Mouse (Mus musculus) gastrocnemius, postnatal 14 days (tissue): ENCODE results near the gene Zcchc17. TPM values are rescaled to one million over a fixed set of nuclear protein-coding genes. Genes with fewer than 3 reads are reported as not detected.

Source experiments
- total RNA-seq, 2 experiments: library from RNA; stranded (reverse); gene quantifications; 2 replicates each; pipeline ENCODE4 v1.2.3; 2021

The Zcchc17 gene
- total RNA-seq, 2 experiments from 2014 or later, result 41.5 to 44.0 TPM

Other genes starting within 250 kb of the Zcchc17 start
- gene Hcrtr1, start 220.6 kb downstream of the Zcchc17 start, total RNA-seq, result not detected
- 10 to 100 TPM; 29.3 to 39.2 TPM for gene Tinagl1, start 184.8 kb downstream of the Zcchc17 start, total RNA-seq
- gene Gm853, start 137.5 kb downstream of the Zcchc17 start, total RNA-seq, result not detected
- 10 to 100 TPM; 53.0 to 57.0 TPM for gene Serinc2, start 80.7 kb downstream of the Zcchc17 start, total RNA-seq
- 1,000 to 10,000 TPM in 1 of 2 experiments, 100 to 1,000 TPM in 1; 662 to 1,168 TPM for gene Fabp3, start 51.3 kb downstream of the Zcchc17 start, total RNA-seq
- gene Gm10570, start 51.3 kb downstream of the Zcchc17 start, total RNA-seq, result not detected
- 10 to 100 TPM; 15.7 to 20.7 TPM for gene Snrnp40, start 189 bp upstream of the Zcchc17 start, total RNA-seq
- gene Nkain1, start 214.2 kb upstream of the Zcchc17 start, total RNA-seq, result 10 to 100 TPM; 11.7 to 12.2 TPM